Mouse (Mus musculus): Measurements from ENCODE around the gene Fgfr2.
"Not testable (repeated sequence)": the region's sequence is repeated elsewhere in the genome, so short reads cannot be mapped to it uniquely, and the experiment has no call there.

Fgfr2 gene

DNA sequence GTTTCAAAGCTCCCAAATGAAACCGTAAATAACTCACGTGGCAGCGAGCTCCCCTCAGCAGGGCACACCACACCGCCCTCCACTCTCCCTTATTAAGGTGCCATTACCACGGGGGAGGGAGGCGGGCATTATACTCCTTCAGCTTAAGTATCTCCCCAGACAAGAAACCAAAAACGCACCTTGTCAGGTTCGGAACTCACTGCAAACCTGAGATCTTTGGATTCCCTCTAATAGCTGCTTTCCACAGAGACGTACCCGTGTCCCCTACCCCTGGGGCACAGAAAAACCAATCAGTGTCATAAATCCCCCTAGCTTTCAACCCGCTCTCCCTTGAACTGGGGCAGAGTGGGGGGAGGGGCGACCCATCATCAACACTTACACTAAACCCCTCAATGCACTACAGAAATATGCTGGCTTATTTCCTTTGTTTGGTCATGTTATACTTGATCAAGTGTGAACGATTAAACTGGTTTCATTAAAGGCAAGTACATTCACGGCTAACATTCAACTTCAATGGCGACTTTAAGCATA lies 2.9 kb downstream of the Fgfr2 start:
- in situ Hi-C loops (cut with MboI, MseI) = no loop called here

DNA sequence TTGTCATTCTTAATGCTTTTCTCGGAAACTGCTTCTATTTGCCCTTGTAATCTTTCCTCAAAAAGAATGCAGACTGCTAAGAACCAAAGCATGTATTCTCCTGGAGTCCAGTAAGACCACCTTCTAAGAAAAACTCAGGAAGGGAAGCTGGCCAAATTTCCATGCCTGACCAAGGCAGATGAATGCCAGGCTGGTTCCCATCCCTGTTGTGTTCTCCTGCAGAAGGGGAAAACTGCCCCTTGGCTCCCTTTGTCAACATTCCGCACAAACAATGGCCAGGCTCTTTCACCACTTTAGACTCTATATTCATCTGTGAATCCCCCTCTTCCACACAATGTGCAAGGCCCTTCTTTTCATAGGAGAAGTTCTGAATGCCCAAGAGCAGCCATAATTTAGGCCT lies 5.3 kb downstream of the Fgfr2 start:
- in situ Hi-C loops (cut with MboI, MseI) = loop anchor here in 1 of 2 experiments (10.0 kb wide), 1 partner anchor 517 kb away; the partner anchor contains the start of gene Edrf1

DNA sequence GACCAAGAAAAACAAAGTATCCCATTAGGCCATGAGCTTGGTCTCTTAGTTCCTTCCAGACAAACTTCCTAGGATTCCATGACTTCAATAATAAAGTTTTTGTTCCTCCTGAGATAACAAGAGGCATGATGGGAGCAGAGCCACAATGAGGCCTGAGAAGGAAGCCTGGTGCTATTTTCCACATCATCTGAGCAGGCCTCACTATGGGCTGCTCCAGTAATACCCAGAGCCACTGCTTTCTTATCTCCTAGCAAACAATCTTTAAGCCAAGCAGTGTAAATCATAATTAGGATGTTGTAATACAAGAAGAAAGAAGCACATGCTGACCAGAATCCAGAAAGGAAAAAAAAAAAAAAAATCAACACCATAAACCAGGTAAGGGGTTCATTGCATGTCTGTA lies 6.6 kb downstream of the Fgfr2 start:
- in situ Hi-C loops (cut with MboI, MseI) = loop anchor here in 1 of 2 experiments (10.0 kb wide), 1 partner anchor 518 kb away; the partner anchor contains the start of gene Edrf1

GRCm38 (mm10) chr7:133115886-133116285 lies 7.3 kb downstream of the Fgfr2 start:
- in situ Hi-C loops (cut with MboI, MseI) = loop anchor here in 1 of 2 experiments (10.0 kb wide), 1 partner anchor 519 kb away; the partner anchor contains the start of gene Edrf1

DNA sequence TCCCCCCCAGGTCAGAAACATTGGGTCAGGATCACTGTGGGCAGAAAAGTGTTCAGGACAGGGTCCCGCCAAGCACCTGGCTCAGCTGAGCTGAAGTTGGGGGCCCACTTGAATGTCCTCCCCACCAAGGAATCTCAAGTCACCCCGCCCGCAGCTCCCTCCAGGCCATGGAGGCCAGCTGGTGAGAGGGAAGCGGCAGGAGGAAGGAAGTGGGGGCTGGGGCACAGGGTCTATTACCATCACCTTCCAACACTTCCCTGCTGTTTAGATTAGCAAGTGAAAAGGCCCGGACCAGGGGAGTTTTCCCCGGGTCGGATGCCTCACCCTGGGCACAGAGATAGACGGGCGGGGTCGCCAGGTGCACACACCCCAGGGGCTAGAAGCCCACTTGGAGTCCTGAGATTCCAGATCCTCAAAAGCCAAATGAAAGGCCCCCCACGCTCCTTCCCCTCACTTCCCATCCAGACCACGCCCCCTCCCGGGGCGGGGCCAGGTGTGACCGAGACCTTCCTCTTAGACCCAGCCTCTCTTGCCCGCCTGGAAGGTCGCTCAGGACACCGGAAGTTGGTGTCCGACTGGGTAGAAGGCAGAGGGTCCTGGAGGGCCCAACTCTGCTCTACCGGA lies 8.2 kb downstream of the Fgfr2 start:
- in situ Hi-C loops (cut with MboI, MseI) = loop anchor here in 1 of 2 experiments (10.0 kb wide), 1 partner anchor 520 kb away; the partner anchor contains the start of gene Edrf1

GRCm38 (mm10) chr7:133113185-133113895 lies 9.8 kb downstream of the Fgfr2 start:
- in situ Hi-C loops (cut with MboI, MseI) = loop anchor here in 1 of 2 experiments (10.0 kb wide), 1 partner anchor 521 kb away; the partner anchor contains the start of gene Edrf1

GRCm38 (mm10) chr7:133112351-133112831 lies 10.8 kb downstream of the Fgfr2 start:
- in situ Hi-C loops (cut with MboI, MseI) = loop anchor here in 1 of 2 experiments (10.0 kb wide), 1 partner anchor 522 kb away; the partner anchor contains the start of gene Edrf1

- in situ Hi-C loops (cut with MboI, MseI) = no loop called here
Observed at GRCm38 (mm10) chr7:133109442-133109841, 13.7 kb downstream of the Fgfr2 start.

DNA sequence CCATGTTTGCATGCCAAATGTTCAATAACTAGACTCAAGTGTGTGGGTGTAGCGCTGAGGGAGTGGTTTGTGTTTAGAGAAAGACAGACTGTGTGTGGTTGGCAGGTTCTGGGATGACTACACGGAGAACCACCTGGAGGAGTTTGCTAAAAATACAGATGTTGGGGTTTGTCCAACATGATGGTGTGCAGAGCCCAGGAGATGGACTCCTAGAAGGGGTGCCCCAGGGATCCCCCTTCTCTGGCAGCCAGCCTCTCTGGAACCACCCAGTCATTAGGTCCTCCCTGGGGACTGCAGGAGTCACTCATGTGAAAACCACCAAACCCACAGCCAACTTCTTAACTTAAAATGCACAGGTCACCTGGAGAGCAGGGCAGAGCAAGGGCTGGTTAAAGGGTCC lies 14.5 kb downstream of the Fgfr2 start:
- in situ Hi-C loops (cut with MboI, MseI) = no loop called here

- in situ Hi-C loops (cut with MboI, MseI) = no loop called here
Observed at GRCm38 (mm10) chr7:133102578-133102977, 20.6 kb downstream of the Fgfr2 start.

DNA sequence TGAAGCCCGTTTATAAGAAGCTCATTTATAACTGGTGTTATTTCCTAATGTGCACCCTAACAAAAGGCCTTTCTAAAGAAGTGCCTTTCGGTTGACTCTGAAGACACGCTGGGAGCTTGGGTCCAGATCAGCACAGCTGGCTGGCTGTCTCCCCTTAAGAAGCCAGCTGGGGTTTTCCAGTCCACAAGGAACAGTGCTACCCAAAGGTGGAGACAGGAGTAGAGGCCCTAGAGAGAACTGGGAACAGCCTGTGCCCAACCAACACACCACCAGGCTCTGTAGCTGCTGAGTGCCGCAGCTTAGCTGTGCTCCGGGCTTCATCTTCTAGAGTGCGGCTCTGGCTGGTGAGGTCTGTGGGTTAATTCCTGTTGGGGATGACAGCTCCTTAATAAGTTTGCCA lies 22.1 kb downstream of the Fgfr2 start:
- in situ Hi-C loops (cut with MboI, MseI) = no loop called here

GRCm38 (mm10) chr7:133100178-133100577 lies 23.0 kb downstream of the Fgfr2 start:
- in situ Hi-C loops (cut with MboI, MseI) = no loop called here

- in situ Hi-C loops (cut with MboI, MseI) = no loop called here
Observed at GRCm38 (mm10) chr7:133099266-133099665, 23.9 kb downstream of the Fgfr2 start.

DNA sequence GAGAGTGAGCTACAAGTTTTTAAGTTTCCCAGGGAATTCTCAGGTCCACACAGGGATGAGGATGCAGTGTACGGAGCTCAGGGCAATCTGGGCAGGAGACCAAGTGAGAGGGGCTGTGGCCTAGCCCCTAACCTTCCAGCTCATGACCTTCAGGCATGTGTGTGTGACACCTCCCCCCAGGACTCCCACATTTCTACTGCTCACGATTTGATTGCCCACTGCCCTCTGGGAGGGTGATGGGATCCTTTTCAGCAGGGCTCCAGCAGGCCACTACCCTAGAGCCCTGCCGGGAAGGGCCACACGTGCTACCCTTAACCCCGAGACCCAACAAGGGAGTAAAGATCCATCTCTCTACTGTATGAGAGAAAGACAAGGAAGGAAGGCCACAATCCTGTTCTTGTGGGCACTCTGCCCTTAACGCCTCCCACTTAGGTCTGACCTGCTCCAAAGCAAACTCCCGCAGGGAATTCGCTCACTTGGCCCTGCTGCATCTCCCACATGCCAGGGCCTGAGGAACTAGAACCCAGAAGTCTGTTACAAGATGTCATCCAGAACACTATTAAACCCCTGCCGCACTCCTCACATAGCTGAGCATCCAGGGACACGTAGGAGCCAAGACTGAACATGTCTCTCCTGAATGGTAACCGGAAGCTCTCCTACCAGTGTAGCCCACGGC lies 24.9 kb downstream of the Fgfr2 start:
- in situ Hi-C loops (cut with MboI, MseI) = no loop called here

- in situ Hi-C loops (cut with MboI, MseI) = not testable (repeated sequence)
Observed at GRCm38 (mm10) chr7:133095610-133096009, 27.5 kb downstream of the Fgfr2 start.

- in situ Hi-C loops (cut with MboI, MseI) = no loop called here
Observed at GRCm38 (mm10) chr7:133094711-133095495, 28.2 kb downstream of the Fgfr2 start.

GRCm38 (mm10) chr7:133094161-133094560 lies 29.0 kb downstream of the Fgfr2 start:
- in situ Hi-C loops (cut with MboI, MseI) = no loop called here

DNA sequence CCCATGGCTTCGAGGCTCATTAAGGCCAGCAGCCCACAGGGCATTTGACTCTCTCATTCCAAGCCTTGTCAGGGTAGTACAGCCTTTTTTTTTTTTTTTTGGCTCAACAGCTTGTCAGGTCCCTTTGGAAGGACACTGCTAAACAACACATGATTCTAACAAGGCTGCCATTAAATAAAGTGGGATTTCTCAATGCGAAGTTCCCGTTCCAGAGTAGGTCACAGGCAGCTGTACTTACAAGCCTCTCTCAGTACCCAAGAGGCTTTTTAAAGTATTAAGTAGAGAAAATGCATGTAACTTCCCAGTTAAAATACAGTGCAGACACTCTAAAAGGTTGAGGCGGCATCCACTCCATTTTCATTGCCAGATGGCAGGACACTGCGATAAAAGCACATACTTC lies 29.4 kb downstream of the Fgfr2 start:
- in situ Hi-C loops (cut with MboI, MseI) = no loop called here

DNA sequence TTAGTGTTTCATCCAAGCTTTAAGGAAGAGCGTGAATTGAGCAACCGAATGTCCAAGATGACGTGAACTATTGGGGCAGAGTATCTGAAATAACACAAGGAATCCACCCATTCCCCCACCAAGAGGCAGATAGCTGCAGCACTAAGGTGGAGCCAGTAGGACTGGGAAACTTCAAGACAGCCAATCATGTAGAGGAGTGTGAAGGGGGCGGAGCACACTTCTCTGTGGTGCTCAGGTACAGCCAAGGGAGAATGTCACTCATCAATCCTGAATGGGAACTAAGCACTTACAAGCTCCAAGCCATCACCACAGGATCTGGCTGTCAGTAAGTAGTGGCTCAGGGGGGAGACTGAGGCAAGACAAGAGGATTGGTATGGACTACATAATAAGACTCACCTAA lies 32.5 kb downstream of the Fgfr2 start:
- in situ Hi-C loops (cut with MboI, MseI) = no loop called here

- in situ Hi-C loops (cut with MboI, MseI) = no loop called here
Observed at GRCm38 (mm10) chr7:133089621-133090260, 33.4 kb downstream of the Fgfr2 start.

Data from T-helper 17 cell (primary cell).